Comparison of ENCODE assay signal across 22 mouse cellular contexts in genomic region chr17:56681791-56682190, GRCm38 (mm10). TPM values are rescaled to one million over a fixed set of nuclear protein-coding genes. Genes with fewer than 3 reads are reported as not detected.
DNase-seq lines count a peak whose midpoint lies in the region; ATAC-seq and TF ChIP-seq lines count a peak whose summit lies in the region.
"Had no signal": no experiment of that assay in that cellular context is flagged by ENCODE, and none has a peak within 500 bp of the region (broad histone marks: within the 10 kb centered on the region; RNA-seq: fewer than 3 reads in every experiment).

No protein-coding gene starts in this region.

- H3K27ac ChIP-seq in limb, embryonic 12.5 days: no peak overlapping the region
- H3K27ac ChIP-seq in limb, embryonic 10.5 days: no peak overlapping the region
- H3K27ac ChIP-seq in CH12.LX (ENCODE audit: insufficient read depth, low read depth): peak overlapping the region; percentile 22
- H3K27ac ChIP-seq in heart, adult 2 months: no peak overlapping the region
- H3K27ac ChIP-seq: forebrain, embryonic 10.5 days; heart, embryonic 15.5 days; hindbrain, embryonic 13.5 days; midbrain, embryonic 10.5 days; stomach, postnatal 0 days had no signal

- no peak for ATAC-seq in limb, embryonic 12.5 days (ENCODE audit: insufficient number of reproducible peaks, insufficient read depth, low FRiP score, low TSS enrichment, low read depth)
- ATAC-seq: forebrain, embryonic 16.5 days; midbrain, embryonic 16.5 days had no signal

- TF ChIP-seq RAD21 in CH12.LX (IDR thresholded peaks at IDR 0.05; ENCODE audit: low read depth, low read length): no peak

- 79% methylated on average over 4 of the region's 4 CpGs for WGBS in limb, embryonic 12.5 days
- 81% methylated on average over 4 of the region's 4 CpGs for WGBS in limb, embryonic 10.5 days
- 59% methylated on average over 4 of the region's 4 CpGs for WGBS in heart, adult 2 months

- H3K9me3 ChIP-seq in limb, embryonic 12.5 days: no peaks in the 10 kb centered on the region
- no peaks in the 10 kb centered on the region for H3K9me3 ChIP-seq in limb, embryonic 10.5 days (replicated peaks)
- H3K9me3 ChIP-seq in CH12.LX (replicated peaks; ENCODE audit: low read length): no peaks in the 10 kb centered on the region
- H3K9me3 ChIP-seq: forebrain, embryonic 10.5 days; G1E; heart, embryonic 15.5 days; hindbrain, embryonic 13.5 days; midbrain, embryonic 10.5 days had no signal

- TF ChIP-seq POLR2A in CH12.LX (IDR thresholded peaks at IDR 0.05; ENCODE audit: low read depth, low read length): no peak
- TF ChIP-seq POLR2A in heart, adult 2 months (IDR thresholded peaks at IDR 0.05; ENCODE audit: insufficient read depth, low read depth, low read length): no peak

- H3K4me2 ChIP-seq in limb, embryonic 12.5 days: no peak overlapping the region
- H3K4me2 ChIP-seq in CH12.LX (ENCODE audit: insufficient read depth, low read depth, poor library complexity, severe bottlenecking): no peak overlapping the region
- H3K4me2 ChIP-seq: heart, embryonic 15.5 days; hindbrain, embryonic 13.5 days had no signal

- no peak for TF ChIP-seq EP300 in CH12.LX (IDR thresholded peaks at IDR 0.05; ENCODE audit: low read length)
- no peak for TF ChIP-seq EP300 in heart, adult 2 months (IDR thresholded peaks at IDR 0.05; ENCODE audit: insufficient read depth, low read depth, low read length)

- peak; percentile 52 for DNase-seq in adrenal gland, postnatal 14 days
- DNase-seq in adrenal gland, adult 18-20 months (ENCODE audit: low spot score in 2 of 2): no peak
- no peak for DNase-seq in limb, embryonic 10.5 days (ENCODE audit: low spot score)
- DNase-seq in CH12.LX (ENCODE audit: extremely low read depth): no peak
- peak; percentile 49 for DNase-seq in brain, adult 2 months (ENCODE audit: low read depth, low spot score)
- DNase-seq in heart, adult 2 months: no peak
- DNase-seq: cerebellum, adult 9-10 months; heart, postnatal 36 days; kidney, adult 11 months; lung, adult 18-20 months; lung, postnatal 10 days had no signal

- intact Hi-C loops in heart, adult 2 months (cut with DNase I): no loop called here

- no peaks in the 10 kb centered on the region for H3K4me1 ChIP-seq in limb, embryonic 12.5 days (replicated peaks)
- no peaks in the 10 kb centered on the region for H3K4me1 ChIP-seq in limb, embryonic 10.5 days
- H3K4me1 ChIP-seq in CH12.LX (ENCODE audit: control insufficient read depth in 1 of 2, insufficient read depth in 2 of 2): peaks cover 38 to 87% of the 10 kb centered on the region in 2 experiments
- H3K4me1 ChIP-seq in heart, adult 2 months (ENCODE audit: control insufficient read depth, insufficient read depth, low read length): peaks cover 9% of the 10 kb centered on the region

- TF ChIP-seq CTCF in CH12.LX (conservative IDR thresholded peaks at IDR 0.05 in 1 of 2, IDR thresholded peaks at IDR 0.05 in 1 of 2; ENCODE audit: low read depth in 2 of 2, low read length in 2 of 2): no peak
- TF ChIP-seq CTCF in heart, adult 2 months (IDR thresholded peaks at IDR 0.05): no peak

- H3K9ac ChIP-seq in limb, embryonic 12.5 days (replicated peaks): 0 out of 2 replicates have a peak overlapping the region, but pooled peaks have one; percentile 4
- H3K9ac ChIP-seq in CH12.LX (ENCODE audit: insufficient read depth, low read depth): no peak overlapping the region
- no peak overlapping the region for H3K9ac ChIP-seq in heart, adult 2 months (ENCODE audit: low read depth, low read length)
- H3K9ac ChIP-seq: heart, embryonic 15.5 days; hindbrain, embryonic 13.5 days had no signal

- no peak overlapping the region for H3K4me3 ChIP-seq in limb, embryonic 12.5 days (replicated peaks)
- no peak overlapping the region for H3K4me3 ChIP-seq in limb, embryonic 10.5 days
- no peak overlapping the region for H3K4me3 ChIP-seq in CH12.LX (replicated peaks in 1 of 3; ENCODE audit: low read depth in 2 of 3, low read length in 2 of 3, poor library complexity in 1 of 3)
- no peak overlapping the region for H3K4me3 ChIP-seq in heart, adult 2 months
- H3K4me3 ChIP-seq: forebrain, embryonic 10.5 days; heart, embryonic 15.5 days; hindbrain, embryonic 13.5 days; midbrain, embryonic 10.5 days; myocyte had no signal

- no peaks in the 10 kb centered on the region for H3K27me3 ChIP-seq in limb, embryonic 12.5 days
- no peaks in the 10 kb centered on the region for H3K27me3 ChIP-seq in limb, embryonic 10.5 days (ENCODE audit: low read depth, poor library complexity, severe bottlenecking)
- H3K27me3 ChIP-seq in CH12.LX (replicated peaks): no peaks in the 10 kb centered on the region
- H3K27me3 ChIP-seq in heart, adult 2 months (ENCODE audit: control insufficient read depth, insufficient read depth, low read length): no peaks in the 10 kb centered on the region
- H3K27me3 ChIP-seq: heart, embryonic 15.5 days; hindbrain, embryonic 13.5 days had no signal

- dilution Hi-C loops in CH12.LX (cut with MboI; ENCODE audit: extremely low pct_ligation_motif_present, extremely low pct_unique_long_range_greater_than_20kb, low sequenced_read_pairs): no loop called here

- peaks cover 90% of the 10 kb centered on the region for H3K79me2 ChIP-seq in CH12.LX (replicated peaks; ENCODE audit: control insufficient read depth, extremely low read depth, insufficient read depth, poor library complexity, severe bottlenecking)
- peaks cover 13% of the 10 kb centered on the region for H3K79me2 ChIP-seq in heart, adult 2 months (replicated peaks; ENCODE audit: control insufficient read depth, insufficient read depth, low read length)

- in situ Hi-C loops in CH12.LX (cut with MboI; ENCODE audit: low pct_ligation_motif_present, low pct_unique_long_range_greater_than_20kb, low sequenced_read_pairs): loop anchor here (5.0 kb wide), 1 partner anchor 36 kb away; the partner anchor contains the start of genes Ndufa11 and Vmac

- peaks cover 94% of the 10 kb centered on the region for H3K36me3 ChIP-seq in limb, embryonic 12.5 days
- peaks cover 97% of the 10 kb centered on the region for H3K36me3 ChIP-seq in limb, embryonic 10.5 days
- H3K36me3 ChIP-seq in CH12.LX (replicated peaks in 1 of 2; ENCODE audit: control insufficient read depth in 1 of 2, insufficient read depth in 1 of 2, low read length in 1 of 2): peaks cover 59 to 94% of the 10 kb centered on the region in 2 experiments
- H3K36me3 ChIP-seq in heart, adult 2 months (ENCODE audit: control insufficient read depth, insufficient read depth, low read length): no peaks in the 10 kb centered on the region

TF ChIP-seq in CH12.LX, 34 proteins besides CTCF, POLR2A, EP300 and RAD21 (continues in another document):
- TF ChIP-seq CHD2 (IDR thresholded peaks at IDR 0.05; ENCODE audit: low read length) (no peak), UBTF (IDR thresholded peaks at IDR 0.05; ENCODE audit: low read depth, low read length) (no peak), MAX (IDR thresholded peaks at IDR 0.05; ENCODE audit: low read length) (no peak)

RNA-seq across cellular contexts. Expression of gene Ranbp3, which starts 8.7 kb away (rescaled TPM):
- 59.4 and 63.8 TPM in 2 replicates for total RNA-seq in adrenal gland, postnatal 14 days (2021)
- total RNA-seq in adrenal gland, adult 18-20 months (2021): 10 to 100 TPM; 64.9 to 75.7 TPM
- 110 and 116 TPM in 2 replicates for polyA plus RNA-seq in limb, embryonic 12.5 days (2016; fragmentation: Nextera tagmentation; extraction: Ambion mirVana)
- polyA plus RNA-seq in limb, embryonic 10.5 days (2016; fragmentation: Nextera tagmentation; extraction: Ambion mirVana): 148 TPM in 2 replicates
- total RNA-seq in CH12.LX (2012; rRNA removed): 77.9 and 91.6 TPM in 2 replicates
- 71.5 and 79.5 TPM in 2 replicates for total RNA-seq in CH12.LX (2014; rRNA removed)
- polyA plus RNA-seq in CH12.LX (2012; ENCODE audit: insufficient read length, low read depth): 86.0 and 86.8 TPM in 2 replicates
- 10 to 100 TPM; 37.6 to 37.7 TPM for total RNA-seq in heart, adult 2 months (2021)
- 40.6 and 44.5 TPM in 2 replicates for polyA plus RNA-seq in heart, adult 2 months (2012; rRNA removed)

RNA-seq across cellular contexts. Expression of gene Ndufa11, which starts 35.8 kb away (rescaled TPM):
- 382 and 386 TPM in 2 replicates for total RNA-seq in adrenal gland, postnatal 14 days (2021)
- 100 to 1,000 TPM; 276 to 402 TPM for total RNA-seq in adrenal gland, adult 18-20 months (2021)
- polyA plus RNA-seq in limb, embryonic 12.5 days (2016; fragmentation: Nextera tagmentation; extraction: Ambion mirVana): 410 and 419 TPM in 2 replicates
- 425 and 437 TPM in 2 replicates for polyA plus RNA-seq in limb, embryonic 10.5 days (2016; fragmentation: Nextera tagmentation; extraction: Ambion mirVana)
- total RNA-seq in CH12.LX (2012; rRNA removed) (201 and 207 TPM in 2 replicates), CH12.LX (2014; rRNA removed) (97.9 and 124 TPM in 2 replicates)
- polyA plus RNA-seq in CH12.LX (2012; ENCODE audit: insufficient read length, low read depth): 131 and 155 TPM in 2 replicates
- total RNA-seq in heart, adult 2 months (2021): 100 to 1,000 TPM; 748 to 906 TPM
- polyA plus RNA-seq in heart, adult 2 months (2012; rRNA removed): 1,680 and 1,786 TPM in 2 replicates

RNA-seq across cellular contexts. Expression of gene Vmac, which starts 36.0 kb away (rescaled TPM):
- 22.3 and 23.9 TPM in 2 replicates for total RNA-seq in adrenal gland, postnatal 14 days (2021)
- total RNA-seq in adrenal gland, adult 18-20 months (2021): 10 to 100 TPM; 20.1 to 26.1 TPM
- polyA plus RNA-seq in limb, embryonic 12.5 days (2016; fragmentation: Nextera tagmentation; extraction: Ambion mirVana): 16.5 and 23.1 TPM in 2 replicates
- polyA plus RNA-seq in limb, embryonic 10.5 days (2016; fragmentation: Nextera tagmentation; extraction: Ambion mirVana): 12.8 and 15.5 TPM in 2 replicates
- 3.5 and 5.1 TPM in 2 replicates for total RNA-seq in CH12.LX (2012; rRNA removed)
- 3.2 and 4.2 TPM in 2 replicates for total RNA-seq in CH12.LX (2014; rRNA removed)
- polyA plus RNA-seq in CH12.LX (2012; ENCODE audit: insufficient read length, low read depth): 3.4 and 3.7 TPM in 2 replicates
- total RNA-seq in heart, adult 2 months (2021): 1 to 10 TPM; 3.0 to 4.7 TPM
- polyA plus RNA-seq in heart, adult 2 months (2012; rRNA removed): 8.3 and 9.9 TPM in 2 replicates

RNA-seq across cellular contexts. Expression of gene Catsperd, which starts 53.8 kb away (rescaled TPM):
- total RNA-seq in adrenal gland, postnatal 14 days (2021): 1.8 and 2.0 TPM in 2 replicates
- 1 to 10 TPM; 2.4 to 4.3 TPM for total RNA-seq in adrenal gland, adult 18-20 months (2021)
- 0.92 and 1.3 TPM in 2 replicates for polyA plus RNA-seq in limb, embryonic 12.5 days (2016; fragmentation: Nextera tagmentation; extraction: Ambion mirVana)
- 0.54 and 1.0 TPM in 2 replicates for polyA plus RNA-seq in limb, embryonic 10.5 days (2016; fragmentation: Nextera tagmentation; extraction: Ambion mirVana)
- total RNA-seq in CH12.LX (2012; rRNA removed) (0.21 and 0.25 TPM in 2 replicates), CH12.LX (2014; rRNA removed) (0.16 and 0.49 TPM in 2 replicates)
- 0.36 and 0.45 TPM in 2 replicates for polyA plus RNA-seq in CH12.LX (2012; ENCODE audit: insufficient read length, low read depth)
- total RNA-seq in heart, adult 2 months (2021): not detected
- polyA plus RNA-seq in heart, adult 2 months (2012; rRNA removed): 0.23 and 0.44 TPM in 2 replicates
- total RNA-seq: G1E; gastrocnemius, postnatal 4 days; heart, postnatal 36 days had no signal
- polyA plus RNA-seq: G1E had no signal

RNA-seq across cellular contexts. Expression of gene Lonp1, which starts 55.1 kb away (rescaled TPM):
- 332 and 338 TPM in 2 replicates for total RNA-seq in adrenal gland, postnatal 14 days (2021)
- 100 to 1,000 TPM; 458 to 700 TPM for total RNA-seq in adrenal gland, adult 18-20 months (2021)
- polyA plus RNA-seq in limb, embryonic 12.5 days (2016; fragmentation: Nextera tagmentation; extraction: Ambion mirVana): 65.1 and 67.0 TPM in 2 replicates
- polyA plus RNA-seq in limb, embryonic 10.5 days (2016; fragmentation: Nextera tagmentation; extraction: Ambion mirVana): 67.7 and 73.2 TPM in 2 replicates
- total RNA-seq in CH12.LX (2012; rRNA removed) (115 and 151 TPM in 2 replicates), CH12.LX (2014; rRNA removed) (65.4 and 69.6 TPM in 2 replicates)
- 99.4 and 112 TPM in 2 replicates for polyA plus RNA-seq in CH12.LX (2012; ENCODE audit: insufficient read length, low read depth)
- total RNA-seq in heart, adult 2 months (2021): 100 to 1,000 TPM; 113 to 131 TPM
- polyA plus RNA-seq in heart, adult 2 months (2012; rRNA removed): 95.9 and 116 TPM in 2 replicates

Comparison
In these comparisons a context has a peak if more than half of its experiments do, and no peak if none do; other contexts are left out.
1. DNase-seq: peak in adrenal gland, postnatal 14 days (single experiment) and brain, adult 2 months (single experiment); none in adrenal gland, adult 18-20 months (0 of 2), limb, embryonic 10.5 days (single experiment), CH12.LX (single experiment) and heart, adult 2 months (0 of 2).